Mouse (Mus musculus): Measurements from ENCODE around the gene Vpreb3. TPM values are rescaled to one million over a fixed set of nuclear protein-coding genes. Genes with fewer than 3 reads are reported as not detected.
"Not testable (repeated sequence)": the region's sequence is repeated elsewhere in the genome, so short reads cannot be mapped to it uniquely, and the experiment has no call there.

Gene Vpreb3
- total RNA-seq, 2 experiments from 2014 or later, result not detected

DNA sequence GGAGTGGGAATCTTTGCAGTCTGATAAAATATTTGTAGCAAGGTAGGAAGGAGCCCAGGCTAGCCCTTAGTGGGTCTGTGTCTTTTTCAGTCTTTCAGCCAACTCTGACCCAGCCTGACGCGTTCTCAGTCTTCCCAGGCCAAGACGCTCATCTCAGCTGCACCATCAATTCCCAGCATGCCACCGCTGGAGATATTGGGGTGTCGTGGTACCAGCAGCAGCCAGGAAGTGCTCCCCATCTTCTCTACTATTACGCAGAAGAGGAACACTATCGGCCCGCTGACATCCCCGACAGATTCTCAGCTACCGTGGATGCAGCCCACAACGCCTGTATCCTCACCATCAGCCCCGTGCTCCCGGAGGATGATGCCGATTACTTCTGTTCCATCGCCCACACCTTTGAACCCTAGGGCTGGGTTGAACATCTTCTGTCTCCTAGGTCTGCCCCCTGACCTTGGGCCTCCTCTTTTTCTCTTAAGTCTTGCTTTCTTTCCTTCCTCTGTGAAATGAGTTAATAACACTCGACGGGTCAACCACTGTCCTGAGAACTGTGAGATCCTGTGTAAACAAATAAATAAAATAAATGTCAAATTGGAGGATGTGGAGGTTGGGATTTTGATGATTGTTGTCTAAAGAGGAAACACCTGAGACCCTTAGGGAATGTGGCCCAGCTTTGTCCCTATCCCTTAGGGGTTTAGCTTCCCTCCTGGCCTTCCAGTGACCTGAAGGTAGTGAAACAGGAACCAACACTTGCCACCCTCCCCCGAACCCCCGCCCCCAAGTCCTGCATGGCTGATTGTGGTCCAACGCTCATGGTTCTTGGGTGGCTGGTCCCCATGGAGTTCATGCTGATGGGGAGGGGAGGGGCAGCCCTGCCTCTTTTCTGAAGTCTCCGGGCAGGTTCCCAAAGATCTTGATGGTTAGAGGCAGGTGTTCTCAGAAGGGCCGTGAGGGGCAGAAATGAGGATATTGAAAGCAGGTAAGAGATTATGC is 6.5 kb downstream of the Vpreb3 start:
- DNase-seq, result no peak
- H3K4me3 ChIP-seq, result no peak overlapping the region
- TF ChIP-seq CTCF (IDR thresholded peaks at IDR 0.05), result no peak
- intact Hi-C loops (cut with DNase I), result loop anchor here (5.0 to 10.0 kb wide), 3 partner anchors 187 to 365 kb away; partner anchors contain the start of genes Cabin1 and Ggt5
- H3K27ac ChIP-seq, result no peak overlapping the region

DNA sequence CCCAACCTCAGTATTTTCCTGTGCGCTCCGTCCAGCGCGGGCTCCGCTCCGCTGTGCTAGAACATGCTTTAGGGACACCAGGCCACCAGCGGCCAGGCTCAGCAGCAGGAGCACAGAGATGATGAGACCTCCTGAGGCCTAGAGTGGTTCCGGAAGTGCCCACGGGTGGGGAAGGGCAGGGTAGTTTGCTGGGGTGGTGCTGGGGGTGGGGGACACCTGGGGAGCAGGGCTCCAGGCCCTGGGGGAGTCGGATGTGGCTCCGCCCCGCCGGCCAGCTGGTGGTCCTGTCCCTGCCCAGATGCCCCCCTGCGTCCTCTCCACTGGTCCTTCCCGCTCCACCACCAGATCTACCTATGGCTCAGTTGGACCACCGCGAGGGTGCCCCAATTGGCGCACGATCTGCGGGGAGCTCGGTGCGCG is 7.9 kb downstream of the Vpreb3 start:
- Histone ChIP-seq H3K4me3 (peak overlapping the region; percentile 68), H3K27ac (no peak overlapping the region)
- TF ChIP-seq CTCF (IDR thresholded peaks at IDR 0.05), result no peak
- intact Hi-C loops (cut with DNase I), result loop anchor here (1.0 to 10.0 kb wide), 5 partner anchors 54 to 366 kb away; partner anchors contain the start of genes Cabin1 and Ggt5
- DNase-seq, result peak; percentile 38

DNA sequence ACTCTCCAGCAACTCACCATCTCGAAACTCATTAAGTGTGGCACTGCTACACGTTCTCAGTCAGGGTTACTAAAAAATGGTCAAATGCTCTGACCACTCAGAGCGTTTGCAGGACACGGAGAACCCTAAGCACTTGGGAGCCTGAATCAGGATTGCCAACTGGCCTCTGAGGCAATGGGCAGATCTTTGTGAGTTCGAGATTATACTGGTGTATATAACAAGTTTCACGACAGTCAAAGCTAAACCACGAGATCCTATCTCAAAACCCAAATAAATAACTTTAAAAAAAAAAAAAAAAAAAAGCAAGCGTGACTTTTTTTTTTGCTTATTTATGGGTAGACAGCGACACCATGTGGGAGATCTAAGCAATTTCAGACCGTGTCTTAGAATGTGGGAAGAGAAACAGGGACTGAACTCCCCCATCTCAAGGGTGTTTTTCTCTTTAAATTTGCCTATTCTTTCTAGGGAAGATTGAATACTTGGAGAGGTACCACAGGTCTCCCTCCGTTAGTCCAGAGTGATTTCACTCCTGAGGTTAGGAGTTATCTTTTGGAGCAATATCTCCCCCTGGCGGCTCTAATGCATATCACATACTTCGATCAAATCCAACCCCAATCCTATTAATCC is 8.7 kb downstream of the Vpreb3 start:
- Histone ChIP-seq H3K27ac (peak overlapping the region; percentile 61), H3K4me3 (peak overlapping the region; percentile 68)
- intact Hi-C loops (cut with DNase I), result loop anchor here (1.0 to 10.0 kb wide), 5 partner anchors 54 to 367 kb away; partner anchors contain the start of genes Cabin1 and Ggt5
- TF ChIP-seq CTCF (IDR thresholded peaks at IDR 0.05), result peak; percentile 75
- no peak for DNase-seq

DNA sequence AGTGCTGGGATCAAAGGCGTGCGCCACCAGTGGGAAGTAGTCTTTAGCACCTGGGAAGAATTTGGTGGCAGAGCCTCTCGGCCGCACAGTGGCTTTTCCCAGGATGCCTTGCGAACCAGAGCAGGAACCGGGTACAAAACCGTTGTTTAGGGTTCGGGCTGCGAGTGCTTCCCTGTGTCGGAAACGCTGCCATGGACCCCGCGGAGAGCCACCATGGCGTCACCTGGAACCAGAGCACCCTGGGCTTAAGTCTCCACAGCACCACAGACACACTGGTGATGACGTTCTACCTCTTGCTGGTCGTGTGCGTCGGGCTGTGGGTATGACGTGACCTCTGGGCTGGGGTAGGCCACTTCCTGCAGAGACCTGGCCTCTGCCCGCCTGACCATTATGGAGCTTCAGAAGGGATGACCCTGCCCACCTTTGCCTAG is 11.5 kb downstream of the Vpreb3 start, which contains the start of gene Gm5134:
TSS of gene Gm5134 (plus strand) at position 134 of the 431 bp plus-strand sequence.
- no peak for TF ChIP-seq CTCF (IDR thresholded peaks at IDR 0.05)
- Histone ChIP-seq H3K27ac (no peak within 1 kb of the TSS), H3K4me3 (no peak within 1 kb of the TSS)
- intact Hi-C loops (cut with DNase I), result loop anchor here (5.0 to 10.0 kb wide), 3 partner anchors 192 to 370 kb away; partner anchors contain the start of genes Cabin1 and Ggt5
- no peak for DNase-seq

GRCm38 (mm10) chr10:75973846-75974245 is 31.0 kb downstream of the Vpreb3 start:
- H3K4me3 ChIP-seq, result no peak overlapping the region
- no peak for TF ChIP-seq CTCF (IDR thresholded peaks at IDR 0.05)
- DNase-seq, result no peak
- intact Hi-C loops (cut with DNase I), result no loop called here
- H3K27ac ChIP-seq, result no peak overlapping the region

DNA sequence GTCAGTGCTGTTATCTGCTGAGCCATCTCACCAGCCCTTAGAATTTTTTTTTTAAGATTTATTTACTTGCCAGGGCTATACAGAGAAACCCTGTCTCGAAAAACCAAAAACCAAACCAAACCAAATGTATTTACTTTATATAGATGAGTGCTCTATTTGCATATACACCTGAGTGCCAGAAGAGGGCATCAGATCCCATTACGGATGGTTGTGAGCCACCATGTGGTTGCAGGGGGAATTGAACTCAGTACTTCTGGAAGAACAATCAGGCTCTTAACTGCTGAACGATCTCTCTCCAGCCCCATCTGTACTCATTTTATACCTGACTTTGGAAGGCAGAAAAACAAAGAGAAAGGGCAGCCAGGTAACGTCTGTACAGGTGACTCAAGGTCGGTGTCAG is 32.4 kb downstream of the Vpreb3 start:
- H3K4me3 ChIP-seq, result no peak overlapping the region
- TF ChIP-seq CTCF (IDR thresholded peaks at IDR 0.05), result peak; percentile 62
- DNase-seq, result no peak
- intact Hi-C loops (cut with DNase I), result no loop called here
- no peak overlapping the region for H3K27ac ChIP-seq

DNA sequence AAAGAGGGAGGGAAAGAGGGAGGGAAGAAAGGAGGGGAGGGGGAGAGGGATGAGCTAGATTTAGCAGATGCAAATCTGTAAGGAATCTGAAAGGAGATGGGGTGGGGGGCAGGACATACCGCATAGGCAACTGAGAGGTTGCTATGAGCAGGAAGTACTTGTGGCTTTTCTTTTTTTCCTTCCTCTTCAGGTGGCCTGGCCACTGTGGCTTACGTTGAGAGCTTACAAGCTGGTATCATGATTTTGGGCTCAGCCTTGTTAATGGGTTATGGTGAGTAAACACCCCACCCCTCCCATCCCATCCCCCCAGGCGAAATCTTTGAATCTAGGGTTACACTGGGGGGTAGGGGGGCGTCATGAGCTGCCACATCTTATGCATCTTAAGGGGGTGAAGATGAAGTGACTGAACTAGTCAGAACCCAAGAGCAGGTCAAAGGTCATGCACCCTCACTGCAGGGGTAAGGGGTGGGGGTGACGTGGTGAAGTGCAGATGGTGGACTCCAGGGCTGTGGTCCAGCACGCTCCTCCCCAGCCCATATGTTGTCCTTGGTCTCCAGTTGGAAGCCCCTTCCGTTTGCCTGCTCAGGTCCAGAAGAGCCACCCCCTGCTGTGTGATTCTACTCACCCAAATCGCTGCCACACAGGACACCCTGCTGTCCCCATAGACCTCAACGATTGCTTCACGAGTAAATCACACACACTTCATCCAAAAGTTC is 35.4 kb downstream of the Vpreb3 start:
- H3K27ac ChIP-seq, result no peak overlapping the region
- TF ChIP-seq CTCF (IDR thresholded peaks at IDR 0.05), result no peak
- intact Hi-C loops (cut with DNase I), result no loop called here
- H3K4me3 ChIP-seq, result no peak overlapping the region
- DNase-seq, result no peak

- intact Hi-C loops (cut with DNase I), result no loop called here
- H3K27ac ChIP-seq, result no peak overlapping the region
- no peak for TF ChIP-seq CTCF (IDR thresholded peaks at IDR 0.05)
- no peak for DNase-seq
- H3K4me3 ChIP-seq, result no peak overlapping the region
These were observed 35.9 kb downstream of the Vpreb3 start for GRCm38 (mm10) chr10:75978835-75979157.

DNA sequence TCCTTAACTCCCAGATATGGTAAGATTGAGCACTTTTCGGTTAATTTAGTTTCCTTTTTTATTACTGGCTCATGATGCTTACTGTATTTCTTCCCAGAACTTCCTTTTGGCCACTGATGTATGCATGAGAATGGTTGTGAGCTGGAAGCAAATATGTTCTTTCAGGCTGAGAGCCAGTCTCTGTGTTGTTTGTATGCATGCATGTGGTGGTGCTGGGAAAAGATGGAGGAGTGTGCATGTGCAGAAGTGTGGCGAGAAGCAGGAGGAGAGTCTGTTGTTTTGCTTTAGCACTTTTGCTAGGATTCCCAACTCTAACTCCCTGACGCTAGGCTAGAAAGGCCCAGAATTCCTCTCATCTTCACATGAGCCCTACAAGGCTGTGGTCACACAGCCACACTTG is 36.6 kb downstream of the Vpreb3 start:
- H3K4me3 ChIP-seq, result no peak overlapping the region
- DNase-seq, result no peak
- intact Hi-C loops (cut with DNase I), result no loop called here
- no peak overlapping the region for H3K27ac ChIP-seq
- no peak for TF ChIP-seq CTCF (IDR thresholded peaks at IDR 0.05)

GRCm38 (mm10) chr10:75990430-75991042 is 47.7 kb downstream of the Vpreb3 start:
- intact Hi-C loops (cut with DNase I), result loop anchor here (10.0 kb wide), 1 partner anchor 124 kb away; the partner anchor contains the start of gene Slc5a4b
- DNase-seq, result no peak
- Histone ChIP-seq H3K27ac (no peak overlapping the region), H3K4me3 (no peak overlapping the region)
- TF ChIP-seq CTCF (IDR thresholded peaks at IDR 0.05), result no peak

DNA sequence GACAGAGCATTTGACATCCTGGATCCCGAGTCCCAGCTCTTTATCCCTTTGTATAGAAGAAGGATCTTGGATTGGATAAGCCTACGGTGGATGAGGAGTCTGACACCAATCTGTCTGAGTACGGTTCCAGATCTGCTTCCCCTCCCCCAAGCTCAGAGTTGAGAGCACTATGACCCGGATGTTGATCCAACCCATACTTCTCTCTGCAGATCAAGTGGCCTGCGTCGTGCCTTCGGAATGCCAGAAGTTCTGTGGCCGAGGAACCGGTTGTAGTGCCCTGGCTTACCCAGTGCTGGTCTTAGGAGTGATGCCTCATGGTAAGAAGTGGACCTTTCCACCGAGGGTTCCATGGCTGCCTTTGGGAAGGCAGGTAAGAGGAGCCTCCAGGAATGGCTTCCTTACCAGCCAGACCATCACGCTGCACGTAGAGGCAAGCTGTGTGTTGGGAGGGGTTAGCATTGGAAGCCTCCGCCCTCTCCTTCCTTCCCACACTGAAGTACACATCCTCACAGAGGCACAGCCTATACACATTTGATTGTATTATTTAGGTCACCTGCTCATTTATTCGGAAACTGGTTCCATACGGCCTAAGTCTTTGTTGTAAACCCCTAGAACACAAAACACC is 50.9 kb downstream of the Vpreb3 start:
- no peak for TF ChIP-seq CTCF (IDR thresholded peaks at IDR 0.05)
- Histone ChIP-seq H3K4me3 (no peak overlapping the region), H3K27ac (no peak overlapping the region)
- intact Hi-C loops (cut with DNase I), result loop anchor here (10.0 kb wide), 1 partner anchor 121 kb away; the partner anchor contains the start of gene Slc5a4b
- DNase-seq, result no peak

DNA sequence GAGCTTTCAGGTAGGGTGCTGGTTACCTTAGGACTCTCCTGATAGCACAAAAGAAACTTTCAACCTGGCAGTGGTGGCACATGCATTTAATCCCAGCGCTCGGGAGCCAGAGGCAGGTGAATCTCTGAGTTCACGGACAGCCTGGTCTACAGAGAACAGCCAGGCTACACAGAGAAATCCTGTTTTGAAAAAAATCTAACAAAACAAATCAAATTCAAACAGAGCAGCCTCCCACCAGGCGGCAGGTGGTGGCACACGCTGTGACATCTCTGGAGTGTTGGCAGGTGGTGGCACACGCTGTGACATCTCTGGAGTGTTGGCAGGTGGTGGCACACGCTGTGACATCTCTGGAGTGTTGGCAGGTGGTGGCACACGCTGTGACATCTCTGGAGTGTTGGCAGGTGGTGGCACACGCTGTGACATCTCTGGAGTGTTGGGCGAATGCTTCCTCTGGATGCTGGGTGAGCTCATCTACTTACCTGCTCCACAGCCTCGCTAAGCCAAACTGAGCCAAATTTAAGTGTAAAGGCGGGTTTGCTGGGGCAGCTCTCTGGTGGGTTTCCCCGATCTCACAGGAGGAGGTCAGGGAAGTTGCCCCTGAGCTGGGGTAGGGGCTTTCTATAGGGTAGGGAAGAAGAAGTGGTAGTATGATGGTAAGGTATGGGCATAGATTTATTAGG is 51.8 kb downstream of the Vpreb3 start:
- not testable (repeated sequence) for H3K27ac ChIP-seq
- intact Hi-C loops (cut with DNase I), result loop anchor here (10.0 kb wide), 1 partner anchor 120 kb away; the partner anchor contains the start of gene Slc5a4b

More for the DNA sequence above, 51.8 kb downstream of the Vpreb3 start:
- not testable (repeated sequence) for H3K4me3 ChIP-seq, DNase-seq

Measured in gastrocnemius, adult 2 months (tissue).